Mouse (Mus musculus) heart, embryonic 10.5 days (tissue): Measurements from ENCODE around the gene Aqp7. TPM values are rescaled to one million over a fixed set of nuclear protein-coding genes. Genes with fewer than 3 reads are reported as not detected.

Experiments
- DNase-seq: peaks from one replicate; pipeline ENCODE4 v3.0.0-alpha.2; 2017; ENCODE audit warnings: low spot score
- H3K27ac ChIP-seq: fragments of 300-500 bp; sonication (generic); 2 replicates; pipeline ENCODE4 v1.5.1; 2016; ENCODE audit warnings: mild to moderate bottlenecking
- H3K27me3 ChIP-seq: fragments of 300-500 bp; sonication (generic); 2 replicates; pipeline ENCODE4 v1.6.1; 2016; ENCODE audit warnings: mild to moderate bottlenecking; ENCODE audit not compliant: poor library complexity, insufficient read depth, severe bottlenecking
- H3K36me3 ChIP-seq: fragments of 300-500 bp; sonication (generic); 2 replicates; pipeline ENCODE4 v1.6.1; 2016; ENCODE audit warnings: mild to moderate bottlenecking, moderate library complexity
- H3K4me1 ChIP-seq: fragments of 300-500 bp; sonication (generic); 2 replicates; pipeline ENCODE4 v1.6.1; 2016; ENCODE audit warnings: mild to moderate bottlenecking
- H3K4me3 ChIP-seq: fragments of 300-500 bp; sonication (generic); 2 replicates; pipeline ENCODE4 v1.5.1; 2016; ENCODE audit warnings: mild to moderate bottlenecking, moderate library complexity
- H3K9me3 ChIP-seq: fragments of 300-500 bp; sonication (generic); 2 replicates; pipeline ENCODE4 v1.6.1; 2016; ENCODE audit warnings: mild to moderate bottlenecking, moderate library complexity
- WGBS: fragments of 180-500 bp; shearing (Covaris S2); methylation state at CpG from one replicate; pipeline ENCODE4 v1.1.7; 2016; 5-methylcytosine and 5-hydroxymethylcytosine counted together
- microRNA-seq: library from miRNA; unstranded; fragments of <30 nt; microRNA quantifications from one replicate; pipeline ENCODE4, GENCODE M21; 2017
- polyA plus RNA-seq: library from polyadenylated mRNA; unstranded; fragments of >200 nt; fragmentation: Nextera tagmentation; extraction: Ambion mirVana; gene quantifications from 2 replicates; pipeline ENCODE4 v1.2.1, GENCODE M21; 2016

Gene Aqp7
- polyA plus RNA-seq, 1 experiment from 2014 or later, result 1.2 TPM

DNA sequence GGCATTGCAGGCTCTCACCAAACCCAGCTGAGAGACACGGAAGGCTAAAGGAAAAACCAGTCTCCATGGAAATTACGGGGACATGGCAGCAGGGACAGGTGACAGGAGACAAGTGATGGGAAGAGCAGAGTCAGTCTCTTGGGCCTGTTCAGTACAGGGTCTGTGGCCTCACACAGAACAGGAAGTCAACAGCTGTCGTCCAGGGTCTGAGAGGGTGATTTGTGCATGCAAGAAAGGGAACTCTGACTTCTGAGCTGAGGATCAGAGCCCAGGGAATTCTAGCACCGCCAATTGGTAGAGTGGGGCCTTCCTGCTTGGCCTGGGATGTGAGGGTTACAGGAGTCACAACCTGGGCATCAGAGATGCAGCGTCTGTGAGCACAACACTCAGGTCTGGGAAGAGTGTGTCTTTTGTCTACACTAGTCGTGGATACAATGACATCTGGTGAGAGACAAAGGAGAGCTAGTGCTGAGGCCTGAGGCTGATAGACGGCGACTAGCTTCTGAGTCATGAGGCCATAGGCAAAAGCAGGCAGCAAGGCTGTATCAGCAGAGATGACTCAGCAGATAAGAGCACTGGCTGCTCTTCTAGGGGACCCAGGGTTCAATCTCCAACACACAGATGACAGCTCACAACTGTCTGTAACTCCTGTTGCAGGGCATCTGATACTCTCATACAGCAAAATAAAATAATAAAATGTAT, 21.7 kb downstream of the Aqp7 start:
- peaks cover 14% of the 10 kb centered on the region for H3K4me1 ChIP-seq
- no peak for DNase-seq
- no peaks in the 10 kb centered on the region for H3K9me3 ChIP-seq
- no peaks in the 10 kb centered on the region for H3K27me3 ChIP-seq
- no peak overlapping the region for H3K4me3 ChIP-seq
- whole genome bisulfite sequencing, result 54% methylated on average over 8 of the region's 8 CpGs
- no peak overlapping the region for H3K27ac ChIP-seq
- peaks cover 58% of the 10 kb centered on the region for H3K36me3 ChIP-seq

DNA sequence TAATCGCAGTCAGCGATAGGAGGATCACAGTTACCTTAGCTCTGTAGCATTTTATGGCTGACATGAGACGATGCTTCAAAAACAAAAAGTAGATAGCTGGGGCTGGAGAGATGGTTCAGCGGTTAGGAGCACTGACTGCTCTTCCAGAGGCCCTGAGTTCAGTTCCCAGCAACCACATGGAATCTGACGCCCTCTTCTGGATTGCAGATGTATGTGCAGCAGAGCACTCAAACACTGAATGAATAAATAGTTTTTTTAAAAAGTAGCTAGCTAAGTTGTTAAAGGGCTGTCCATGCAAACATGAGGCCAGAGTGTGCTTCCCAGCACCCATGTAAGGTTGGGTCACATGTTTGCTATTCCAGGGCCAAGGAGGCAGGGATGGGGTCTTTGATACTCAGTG, 26.8 kb downstream of the Aqp7 start:
- DNase-seq, result no peak
- Histone ChIP-seq H3K27ac (no peak overlapping the region), H3K4me1 (peaks cover 6% of the 10 kb centered on the region), H3K27me3 (no peaks in the 10 kb centered on the region), H3K9me3 (no peaks in the 10 kb centered on the region), H3K4me3 (no peak overlapping the region), H3K36me3 (peaks cover 78% of the 10 kb centered on the region)
- 86% methylated on average over 5 of the region's 5 CpGs for WGBS

DNA sequence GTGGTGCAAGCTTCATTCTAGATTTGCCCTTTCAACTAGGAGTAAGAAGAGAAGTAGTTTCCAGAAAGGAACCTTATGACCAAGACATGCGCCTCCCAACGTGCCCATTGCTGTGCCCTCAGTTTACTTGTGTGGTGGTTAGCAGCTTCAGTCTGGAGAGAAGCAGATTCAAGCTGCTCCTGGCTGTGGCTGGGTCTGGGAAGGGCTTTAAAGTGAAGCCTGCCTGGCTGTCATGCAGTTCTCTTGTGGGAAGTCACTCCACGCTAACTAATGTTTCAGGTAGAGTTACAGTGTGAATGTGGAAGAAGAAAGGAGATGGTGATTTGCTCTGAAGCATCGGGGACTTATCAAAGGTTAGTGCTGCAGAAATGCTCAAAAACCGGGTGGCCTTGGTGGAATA, 32.1 kb downstream of the Aqp7 start:
- H3K27ac ChIP-seq, result no peak overlapping the region
- H3K36me3 ChIP-seq, result peaks cover 85% of the 10 kb centered on the region
- no peaks in the 10 kb centered on the region for H3K4me1 ChIP-seq
- H3K27me3 ChIP-seq, result no peaks in the 10 kb centered on the region
- H3K9me3 ChIP-seq, result no peaks in the 10 kb centered on the region
- 91% methylated on average over 5 of the region's 5 CpGs for WGBS
- H3K4me3 ChIP-seq, result no peak overlapping the region
- DNase-seq, result no peak

DNA sequence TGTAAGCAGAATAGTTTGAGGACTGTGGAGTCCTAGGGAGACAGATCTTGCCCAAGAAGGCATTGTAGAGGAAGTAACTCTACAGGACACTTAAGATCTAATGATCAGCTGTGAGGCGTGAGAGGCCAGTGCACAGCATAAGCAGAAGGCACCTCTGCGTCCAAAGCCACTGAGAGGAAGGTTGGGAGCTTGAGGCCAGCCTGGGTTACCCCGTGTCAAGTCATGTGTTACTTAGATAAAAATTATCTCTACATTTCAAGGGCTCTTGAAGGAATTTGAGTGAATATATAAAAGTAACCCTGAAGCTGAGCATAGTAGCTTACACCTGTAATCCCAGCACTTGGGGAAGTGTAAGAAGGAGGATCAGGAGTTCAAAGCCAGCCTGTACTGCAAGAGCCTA, 34.6 kb downstream of the Aqp7 start:
- Histone ChIP-seq H3K9me3 (no peaks in the 10 kb centered on the region), H3K4me3 (no peak overlapping the region), H3K27me3 (no peaks in the 10 kb centered on the region), H3K27ac (no peak overlapping the region), H3K36me3 (peaks cover 92% of the 10 kb centered on the region), H3K4me1 (no peaks in the 10 kb centered on the region)
- 77% methylated on average over 3 of the region's 3 CpGs for WGBS
- no peak for DNase-seq

- H3K36me3 ChIP-seq, result peaks cover 99% of the 10 kb centered on the region
- H3K27me3 ChIP-seq, result no peaks in the 10 kb centered on the region
- no peaks in the 10 kb centered on the region for H3K9me3 ChIP-seq
- no peaks in the 10 kb centered on the region for H3K4me1 ChIP-seq
- H3K27ac ChIP-seq, result no peak overlapping the region
- no peak for DNase-seq
- no peak overlapping the region for H3K4me3 ChIP-seq
- 91% methylated on average over 9 of the region's 9 CpGs for WGBS
These were observed 46.9 kb downstream of the Aqp7 start for GRCm38 (mm10) chr4:41000842-41001639.

DNA sequence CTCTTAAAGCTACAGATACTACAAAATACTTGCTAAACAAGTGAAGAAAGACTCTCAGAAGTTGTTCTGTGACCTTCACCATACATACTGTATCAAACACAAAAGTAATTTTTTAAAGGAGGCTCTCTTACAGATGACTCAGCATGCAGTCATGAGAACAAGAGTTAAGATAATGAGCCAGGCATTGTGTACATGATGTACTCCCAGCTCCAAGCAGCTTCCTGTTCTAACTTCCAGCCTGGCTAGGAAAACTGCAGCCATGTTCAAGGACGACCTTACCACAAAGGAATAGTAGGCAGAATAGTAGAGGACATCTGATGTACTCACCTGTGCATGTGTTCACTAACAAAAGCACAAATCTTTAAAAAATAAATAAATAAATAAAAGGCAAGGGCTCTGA, 47.7 kb downstream of the Aqp7 start:
- no peaks in the 10 kb centered on the region for H3K9me3 ChIP-seq
- no peaks in the 10 kb centered on the region for H3K4me1 ChIP-seq
- H3K27ac ChIP-seq, result no peak overlapping the region
- no peak for DNase-seq
- H3K4me3 ChIP-seq, result no peak overlapping the region
- 76% methylated on average over 1 of the region's 1 CpGs for WGBS
- H3K36me3 ChIP-seq, result peaks cover 99% of the 10 kb centered on the region
- H3K27me3 ChIP-seq, result no peaks in the 10 kb centered on the region

DNA sequence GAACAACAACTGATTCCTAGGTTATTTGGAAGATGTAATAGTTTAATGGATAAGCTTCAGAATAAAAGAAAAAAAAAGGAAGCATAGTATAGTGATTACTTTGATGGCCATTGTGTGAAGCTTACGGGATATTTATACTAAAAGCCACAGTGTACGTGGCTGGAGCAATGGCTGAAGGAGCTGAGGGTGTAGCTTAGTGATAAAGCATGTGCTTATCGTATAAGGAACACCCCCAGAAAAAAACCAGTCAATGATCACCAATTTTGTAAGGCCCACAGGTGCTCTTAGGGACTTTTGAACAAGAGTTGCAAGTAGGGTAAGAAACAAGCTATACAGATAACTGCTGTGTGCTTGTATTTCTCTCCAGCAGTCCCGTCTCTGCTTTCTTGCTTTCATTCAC, 50.0 kb downstream of the Aqp7 start:
- Histone ChIP-seq H3K36me3 (peaks cover 98% of the 10 kb centered on the region), H3K4me3 (no peak overlapping the region), H3K9me3 (no peaks in the 10 kb centered on the region), H3K27me3 (no peaks in the 10 kb centered on the region), H3K4me1 (no peaks in the 10 kb centered on the region), H3K27ac (no peak overlapping the region)
- WGBS, result 93% methylated on average over 4 of the region's 4 CpGs
- no peak for DNase-seq

- no peaks in the 10 kb centered on the region for H3K27me3 ChIP-seq
- H3K27ac ChIP-seq, result no peak overlapping the region
- H3K4me3 ChIP-seq, result no peak overlapping the region
- 92% methylated on average over 6 of the region's 6 CpGs for WGBS
- no peaks in the 10 kb centered on the region for H3K4me1 ChIP-seq
- H3K9me3 ChIP-seq, result no peaks in the 10 kb centered on the region
- DNase-seq, result no peak
- H3K36me3 ChIP-seq, result peaks cover 98% of the 10 kb centered on the region
These were observed 51.6 kb downstream of the Aqp7 start for GRCm38 (mm10) chr4:40996302-40996701.

- Histone ChIP-seq H3K4me3 (no peak overlapping the region), H3K36me3 (peaks cover 95% of the 10 kb centered on the region), H3K9me3 (no peaks in the 10 kb centered on the region), H3K27ac (no peak overlapping the region), H3K4me1 (no peaks in the 10 kb centered on the region), H3K27me3 (no peaks in the 10 kb centered on the region)
- 91% methylated on average over 6 of the region's 6 CpGs for WGBS
- DNase-seq, result peak; percentile 51
These were observed 58.3 kb downstream of the Aqp7 start for GRCm38 (mm10) chr4:40989633-40990032.

DNA sequence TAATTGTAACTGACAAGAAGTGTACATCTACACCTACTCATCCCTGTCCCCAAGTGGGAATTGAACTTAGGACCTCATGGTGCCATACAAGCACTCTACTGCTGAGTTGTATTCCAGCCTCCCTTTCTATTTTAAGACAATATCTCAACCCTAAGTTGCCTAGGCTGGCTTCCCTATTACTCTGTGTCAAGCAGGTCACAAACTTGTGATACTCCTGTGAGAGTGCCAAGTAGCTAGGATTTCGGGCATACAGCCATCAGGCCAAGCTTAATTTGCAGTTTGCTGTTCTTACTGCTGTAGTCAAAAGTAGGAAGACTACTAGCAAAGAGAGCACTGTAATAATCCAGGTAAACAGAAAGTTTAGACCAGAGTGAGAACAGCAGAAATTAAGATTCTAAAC, 64.3 kb downstream of the Aqp7 start:
- WGBS, result 85% methylated on average over 1 of the region's 1 CpGs

More for the DNA sequence above, 64.3 kb downstream of the Aqp7 start:
- Histone ChIP-seq H3K4me3 (no peak overlapping the region), H3K9me3 (no peaks in the 10 kb centered on the region), H3K27me3 (no peaks in the 10 kb centered on the region), H3K27ac (no peak overlapping the region), H3K4me1 (no peaks in the 10 kb centered on the region), H3K36me3 (peaks cover 93% of the 10 kb centered on the region)
- no peak for DNase-seq

Small RNA genes lying within 50 kb of the gene (microRNA-seq; reads per million reads assigned to microRNA genes)
- 1.5 reads per million for gene Mir3094

Other genes starting within 250 kb of the Aqp7 start
- gene B4galt1, start 194.1 kb downstream of the Aqp7 start, polyA plus RNA-seq, result 38.1 and 47.1 TPM in 2 replicates
- 6.2 and 10.2 TPM in 2 replicates for gene Spink4, start 128.1 kb downstream of the Aqp7 start, polyA plus RNA-seq
- 181 and 209 TPM in 2 replicates for gene Bag1, start 99.8 kb downstream of the Aqp7 start, polyA plus RNA-seq
- 72.3 and 76.7 TPM in 2 replicates for gene Chmp5, start 99.7 kb downstream of the Aqp7 start, polyA plus RNA-seq
- 76.5 and 87.4 TPM in 2 replicates for gene Nfx1, start 77.2 kb downstream of the Aqp7 start, polyA plus RNA-seq
- gene Aqp3, start 50.0 kb upstream of the Aqp7 start, polyA plus RNA-seq, result 10.6 TPM in 2 replicates
- gene Nol6, start 76.3 kb upstream of the Aqp7 start, polyA plus RNA-seq, result 26.0 and 26.8 TPM in 2 replicates
- gene Ube2r2, start 87.6 kb upstream of the Aqp7 start, polyA plus RNA-seq, result 64.2 and 84.7 TPM in 2 replicates
- gene Ubap2, start 227.0 kb upstream of the Aqp7 start, polyA plus RNA-seq, result 82.1 and 87.0 TPM in 2 replicates